Mouse (Mus musculus) E14TG2a.4 (cell line): ENCODE results near the gene Cfhr2.

Experiments used
- CTCF ChIP-seq: conservative IDR thresholded peaks from 2 replicates; pipeline ENCODE4 v1.5.1; 2014; ENCODE audit warnings: low read length
- NANOG ChIP-seq: IDR thresholded peaks from 2 replicates; pipeline ENCODE4 v1.6.1; 2014; ENCODE audit warnings: borderline replicate concordance, low read length, mixed read lengths
- POU5F1 ChIP-seq: IDR thresholded peaks from 2 replicates; pipeline ENCODE4 v1.6.1; 2014; ENCODE audit warnings: low read length, borderline replicate concordance

GRCm38 (mm10) chr1:139860176-139860575 lies 1.7 kb upstream of the Cfhr2 start:
- TF ChIP-seq NANOG (no peak), CTCF (no peak), POU5F1 (no peak)
